Mouse (Mus musculus) liver, embryonic 14.5 days (tissue): ENCODE data around the gene Nr1i3.

Experiments used
- CTCF ChIP-seq: IDR thresholded peaks from 2 replicates; pipeline ENCODE4 v1.5.1; 2016; ENCODE audit warnings: antibody characterized with exemption, low read depth, control low read depth
- EP300 ChIP-seq: IDR thresholded peaks from 2 replicates; pipeline ENCODE4 v1.6.1; 2016; ENCODE audit warnings: antibody characterized with exemption, low read depth

GRCm38 (mm10) chr1:171232800-171233730 lies 19.3 kb downstream of the Nr1i3 start:
- TF ChIP-seq CTCF = no peak
- TF ChIP-seq EP300 = no peak
